Mouse (Mus musculus) midbrain, embryonic 13.5 days (tissue): ENCODE measurements around the gene S100b. TPM values are rescaled to one million over a fixed set of nuclear protein-coding genes. Genes with fewer than 3 reads are reported as not detected.

Source experiments
- ATAC-seq: fragments of 200-750 bp; cut with Nextera tagmentation; 2 replicates; pipeline ENCODE4 v1.8.0; 2017; ENCODE audit warnings: mild to moderate bottlenecking, moderate TSS enrichment, moderate library complexity
- H3K27ac ChIP-seq: fragments of 300-500 bp; sonication (generic); 2 replicates; pipeline ENCODE4 v1.5.1; 2015; ENCODE audit warnings: inconsistent platforms, mild to moderate bottlenecking, moderate library complexity
- H3K27me3 ChIP-seq: fragments of 300-500 bp; sonication (generic); 2 replicates; pipeline ENCODE4 v1.6.1; 2015; ENCODE audit warnings: mild to moderate bottlenecking, inconsistent platforms
- H3K36me3 ChIP-seq: fragments of 300-500 bp; sonication (generic); 2 replicates; pipeline ENCODE4 v1.6.1; 2015; ENCODE audit warnings: mild to moderate bottlenecking, inconsistent platforms
- H3K4me1 ChIP-seq: fragments of 300-500 bp; sonication (generic); replicated peaks from 2 replicates; pipeline ENCODE4 v1.6.1; 2015; ENCODE audit warnings: inconsistent platforms
- H3K4me2 ChIP-seq: fragments of 300-500 bp; sonication (generic); replicated peaks from 2 replicates; pipeline ENCODE4 v1.6.1; 2015; ENCODE audit warnings: moderate library complexity, mild to moderate bottlenecking, inconsistent platforms
- H3K4me3 ChIP-seq: fragments of 300-500 bp; sonication (generic); replicated peaks from 2 replicates; pipeline ENCODE4 v1.5.1; 2015; ENCODE audit warnings: mild to moderate bottlenecking, inconsistent platforms
- H3K9ac ChIP-seq: fragments of 300-500 bp; sonication (generic); replicated peaks from 2 replicates; pipeline ENCODE4 v1.6.1; 2015; ENCODE audit warnings: mild to moderate bottlenecking, inconsistent platforms
- H3K9me3 ChIP-seq: fragments of 300-500 bp; sonication (generic); 2 replicates; pipeline ENCODE4 v1.6.1; 2016; ENCODE audit warnings: mild to moderate bottlenecking, inconsistent platforms
- WGBS: fragments of 180-500 bp; shearing (Covaris S2); methylation state at CpG from one replicate; pipeline ENCODE4 v1.1.7; 2015; 5-methylcytosine and 5-hydroxymethylcytosine counted together
- polyA plus RNA-seq: library from polyadenylated mRNA; unstranded; fragments of >200 nt; fragmentation: Nextera tagmentation; extraction: Ambion mirVana; gene quantifications from 2 replicates; pipeline ENCODE4 v1.2.1, GENCODE M21; 2015

The S100b gene
- polyA plus RNA-seq, 1 experiment from 2014 or later = 0.31 TPM

DNA sequence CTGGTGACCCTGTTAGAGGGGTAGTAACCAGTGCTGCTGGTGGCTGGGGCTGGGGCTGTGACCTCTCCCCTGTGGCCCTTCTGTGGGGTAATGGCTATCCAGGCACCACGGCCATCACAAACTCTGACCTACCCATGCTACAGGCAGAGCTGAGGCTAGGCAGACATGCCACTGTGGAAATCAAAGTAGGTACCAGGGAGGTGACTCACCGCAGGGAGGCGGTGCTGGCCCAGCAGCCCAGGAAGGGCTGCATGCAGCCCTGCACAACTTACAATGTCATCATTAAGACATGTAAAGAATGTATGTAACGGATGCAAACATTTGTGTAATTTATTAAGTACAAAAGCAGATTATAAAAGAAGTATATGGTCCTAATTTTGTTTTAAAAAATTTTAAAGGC lies 8.8 kb downstream of the S100b start:
- 67% methylated on average over 4 of the region's 4 CpGs for WGBS
- no peak overlapping the region for H3K27ac ChIP-seq
- H3K36me3 ChIP-seq = peaks cover 38% of the 10 kb centered on the region

DNA sequence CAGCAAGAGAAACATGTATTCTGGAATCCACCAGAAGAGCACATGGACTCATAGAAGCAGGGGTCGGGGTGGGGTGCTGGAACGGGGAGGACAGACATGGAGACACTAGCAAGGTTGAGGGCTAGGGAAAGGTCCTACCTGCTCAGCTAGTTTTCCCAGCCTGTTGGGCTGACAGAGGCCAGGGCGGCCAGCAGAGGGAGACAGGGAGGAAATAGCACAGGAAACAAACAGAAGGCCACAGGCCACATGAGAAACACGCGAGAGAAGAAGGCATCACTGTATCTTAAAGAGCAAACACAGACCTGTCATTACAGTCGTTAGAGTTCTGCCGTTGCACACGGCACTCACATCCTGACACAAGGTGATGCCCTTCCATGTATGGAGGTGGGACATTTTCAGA lies 17.6 kb downstream of the S100b start:
- no peak overlapping the region for H3K9ac ChIP-seq
- H3K9me3 ChIP-seq = no peaks in the 10 kb centered on the region
- H3K4me3 ChIP-seq = no peak overlapping the region
- no peaks in the 10 kb centered on the region for H3K4me1 ChIP-seq
- H3K36me3 ChIP-seq = peaks cover 89% of the 10 kb centered on the region
- no peak overlapping the region for H3K4me2 ChIP-seq
- no peaks in the 10 kb centered on the region for H3K27me3 ChIP-seq
- no peak for ATAC-seq
- H3K27ac ChIP-seq = no peak overlapping the region
- 54% methylated on average over 8 of the region's 8 CpGs for WGBS

More for the DNA sequence above, 8.8 kb downstream of the S100b start:
- Histone ChIP-seq H3K4me1 (peaks cover 4% of the 10 kb centered on the region; the same call in 1 of the 2 replicates), H3K4me3 (no peak overlapping the region), H3K9me3 (no peaks in the 10 kb centered on the region), H3K9ac (no peak overlapping the region), H3K27me3 (no peaks in the 10 kb centered on the region), H3K4me2 (no peak overlapping the region)
- ATAC-seq = no peak

DNA sequence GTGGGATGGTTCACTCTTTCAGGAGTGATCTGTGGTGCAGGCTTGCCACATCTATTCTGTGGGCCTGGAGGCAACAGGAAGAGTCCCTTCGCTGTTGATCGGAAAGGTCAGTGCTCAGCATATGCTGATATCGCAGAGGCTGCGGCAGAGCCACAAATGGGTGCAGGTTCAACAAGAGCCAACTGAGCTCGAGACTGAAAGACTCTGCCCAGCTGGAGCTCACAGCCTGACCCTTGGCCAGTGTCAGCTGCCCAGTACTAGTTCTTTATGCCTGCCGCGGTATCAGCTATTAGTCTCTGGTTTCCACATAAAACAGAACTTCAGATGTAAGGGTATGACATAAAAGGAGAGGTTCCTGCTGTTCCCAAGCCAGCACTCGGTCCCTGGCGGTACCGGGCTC lies 21.6 kb downstream of the S100b start:
- Histone ChIP-seq H3K27me3 (no peaks in the 10 kb centered on the region), H3K9me3 (no peaks in the 10 kb centered on the region), H3K27ac (no peak overlapping the region), H3K4me2 (no peak overlapping the region), H3K4me3 (no peak overlapping the region), H3K4me1 (no peaks in the 10 kb centered on the region), H3K36me3 (peaks cover 88% of the 10 kb centered on the region), H3K9ac (no peak overlapping the region)
- no peak for ATAC-seq
- WGBS = 85% methylated on average over 10 of the region's 10 CpGs

DNA sequence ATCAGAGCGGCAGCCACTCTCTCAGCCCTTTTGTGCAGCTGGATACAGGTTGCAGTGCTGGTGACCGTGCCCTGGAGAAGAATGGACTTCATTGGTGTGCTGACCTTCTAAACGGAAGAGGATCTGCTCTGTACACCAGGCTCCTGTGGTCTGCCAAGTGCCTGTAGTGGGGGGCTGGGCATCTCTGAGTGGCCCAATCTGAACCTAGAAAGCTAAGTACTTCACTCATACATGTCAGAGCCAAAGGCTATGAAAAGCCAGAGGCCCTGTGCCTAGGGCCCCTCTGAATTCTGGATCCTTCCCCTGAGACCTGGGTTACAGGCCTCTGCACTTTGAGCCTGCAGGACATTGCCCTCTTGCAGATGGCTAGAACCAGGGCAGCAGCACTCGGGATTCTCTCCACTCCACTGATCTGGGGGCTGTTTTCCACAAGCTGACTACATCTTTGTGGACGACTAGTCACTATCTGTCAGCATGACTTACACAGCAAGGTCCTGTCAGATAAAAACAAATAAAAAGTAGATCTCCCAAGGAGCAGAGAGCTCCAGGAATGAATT lies 25.0 kb downstream of the S100b start:
- no peak for ATAC-seq

DNA sequence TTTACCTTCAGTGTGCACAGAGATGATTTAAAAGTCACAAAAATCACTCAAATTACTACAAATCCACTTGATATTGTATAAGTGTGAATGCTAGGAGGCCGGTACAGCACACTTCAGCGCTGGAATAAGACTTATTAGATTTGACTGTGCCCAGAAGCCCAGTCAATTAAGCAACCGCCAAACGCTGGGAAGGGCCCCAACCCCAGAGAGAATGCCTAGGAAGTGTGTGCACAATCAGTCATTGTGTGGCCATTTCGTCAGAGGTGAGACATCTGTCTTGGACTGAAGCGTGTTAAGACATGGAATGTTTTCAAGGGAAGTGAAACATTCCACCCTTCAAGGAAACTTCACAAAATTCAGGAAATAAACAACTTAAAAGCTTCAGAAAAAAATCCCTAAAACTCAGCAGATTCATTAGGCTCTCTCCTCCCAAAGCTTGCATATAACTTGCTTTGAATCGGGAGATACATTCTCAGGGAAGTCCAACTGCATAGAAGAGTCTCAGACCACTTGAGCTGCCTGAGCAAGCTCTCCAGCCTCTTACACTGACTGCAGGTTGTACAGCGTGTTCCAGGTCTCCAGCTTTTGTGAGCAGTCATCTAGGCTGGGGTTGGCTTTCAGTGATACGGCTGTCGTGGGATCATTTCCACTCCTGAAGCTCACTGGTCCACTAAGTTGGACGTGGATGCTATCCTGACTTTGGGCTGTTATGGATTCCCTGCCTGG lies 34.8 kb downstream of the S100b start:
- Histone ChIP-seq H3K4me3 (no peak overlapping the region), H3K27me3 (no peaks in the 10 kb centered on the region), H3K27ac (no peak overlapping the region), H3K9ac (no peak overlapping the region), H3K4me2 (no peak overlapping the region), H3K36me3 (peaks cover 97% of the 10 kb centered on the region), H3K9me3 (no peaks in the 10 kb centered on the region), H3K4me1 (no peaks in the 10 kb centered on the region)
- 85% methylated on average over 11 of the region's 11 CpGs for WGBS
- ATAC-seq = no peak

More for the DNA sequence above, 25.0 kb downstream of the S100b start:
- Histone ChIP-seq H3K9me3 (no peaks in the 10 kb centered on the region), H3K4me2 (no peak overlapping the region), H3K27ac (no peak overlapping the region), H3K4me3 (no peak overlapping the region), H3K36me3 (peaks cover 88% of the 10 kb centered on the region), H3K9ac (no peak overlapping the region), H3K4me1 (no peaks in the 10 kb centered on the region), H3K27me3 (no peaks in the 10 kb centered on the region)
- WGBS = 68% methylated on average over 5 of the region's 5 CpGs

DNA sequence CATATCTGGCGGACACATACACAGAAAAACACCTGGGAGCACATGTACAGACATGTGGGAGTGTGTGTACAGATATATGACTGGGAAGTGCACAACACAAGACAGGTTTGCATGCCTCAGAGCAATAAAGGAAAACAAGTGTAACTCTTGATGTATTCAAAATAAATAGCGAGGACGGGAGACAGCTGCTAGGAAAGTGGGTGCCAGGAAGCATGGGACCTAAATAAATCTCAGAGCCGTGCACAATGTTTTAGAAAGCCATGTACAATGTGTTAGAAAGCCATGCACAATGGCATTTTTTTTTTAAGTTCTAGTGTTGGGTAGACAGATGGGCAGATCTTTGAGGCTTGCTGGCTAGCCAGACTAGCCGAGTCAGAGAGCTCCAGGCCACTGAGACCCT lies 35.4 kb downstream of the S100b start:
- Histone ChIP-seq H3K27me3 (no peaks in the 10 kb centered on the region), H3K36me3 (peaks cover 97% of the 10 kb centered on the region), H3K4me1 (no peaks in the 10 kb centered on the region), H3K4me3 (no peak overlapping the region), H3K4me2 (no peak overlapping the region), H3K27ac (no peak overlapping the region), H3K9ac (no peak overlapping the region), H3K9me3 (no peaks in the 10 kb centered on the region)
- no peak for ATAC-seq
- 88% methylated on average over 5 of the region's 5 CpGs for WGBS

DNA sequence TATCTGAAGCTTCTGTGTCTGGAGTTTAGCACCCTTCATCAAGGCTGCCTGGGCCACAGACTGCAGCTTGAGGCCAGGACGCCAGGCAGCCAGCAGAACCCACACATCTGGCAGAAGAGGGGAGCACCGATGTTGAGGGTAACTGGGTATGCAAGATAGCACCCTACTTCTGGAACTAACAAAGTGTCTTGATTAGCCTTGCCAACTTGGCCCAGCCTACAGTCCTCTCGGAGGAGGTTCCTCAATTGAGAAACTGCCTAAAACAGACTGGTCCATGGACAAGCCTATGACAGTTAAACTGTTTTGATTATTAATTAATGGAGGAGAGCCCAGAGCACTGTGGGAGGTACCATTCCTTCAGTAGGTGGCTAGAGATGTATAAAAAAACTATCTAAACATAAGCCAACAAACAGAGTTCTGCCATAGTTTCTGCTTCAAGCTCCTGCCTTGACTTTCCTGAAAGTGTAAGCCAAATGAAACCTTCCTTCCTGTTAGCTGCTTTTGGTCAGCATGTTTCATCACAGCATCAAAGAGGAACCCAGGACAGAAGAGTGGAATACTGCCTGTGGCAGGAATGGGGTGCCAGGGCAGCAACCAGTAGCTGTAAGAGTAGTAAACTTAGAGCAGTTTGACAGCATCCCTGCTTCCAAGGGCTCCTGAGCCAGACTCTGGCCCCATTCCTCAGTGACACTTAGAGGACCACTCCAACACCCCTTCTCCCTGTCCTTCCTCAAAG lies 36.5 kb downstream of the S100b start:
- no peaks in the 10 kb centered on the region for H3K9me3 ChIP-seq
- no peak overlapping the region for H3K4me2 ChIP-seq
- no peaks in the 10 kb centered on the region for H3K27me3 ChIP-seq
- H3K27ac ChIP-seq = no peak overlapping the region
- H3K9ac ChIP-seq = no peak overlapping the region
- no peak overlapping the region for H3K4me3 ChIP-seq
- H3K4me1 ChIP-seq = no peaks in the 10 kb centered on the region
- ATAC-seq = no peak
- WGBS = 94% methylated on average over 3 of the region's 3 CpGs
- H3K36me3 ChIP-seq = peaks cover 97% of the 10 kb centered on the region

DNA sequence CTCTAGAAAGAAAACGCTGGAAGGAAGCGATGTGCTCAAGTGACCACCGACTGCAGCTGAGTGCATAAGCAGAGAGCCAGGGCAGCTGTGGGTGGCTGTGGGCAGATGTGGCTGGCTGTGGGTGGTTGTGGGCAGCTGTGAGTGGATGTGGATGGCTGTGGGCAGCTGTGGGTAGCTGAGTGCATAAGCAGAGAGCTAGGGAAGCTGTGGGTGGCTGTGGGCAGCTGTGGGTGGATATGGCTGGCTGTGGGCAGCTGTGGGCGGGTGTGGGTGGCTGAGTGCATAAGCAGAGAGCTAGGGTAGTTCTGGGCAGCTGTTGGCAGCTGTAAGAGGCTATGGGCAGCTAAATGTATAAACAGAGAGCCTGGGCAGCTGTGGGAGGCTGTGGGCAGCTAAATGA lies 39.6 kb downstream of the S100b start:
- Histone ChIP-seq H3K4me3 (no peak overlapping the region), H3K9me3 (no peaks in the 10 kb centered on the region), H3K9ac (no peak overlapping the region), H3K27me3 (no peaks in the 10 kb centered on the region), H3K36me3 (peaks cover 96% of the 10 kb centered on the region), H3K4me2 (no peak overlapping the region), H3K27ac (no peak overlapping the region), H3K4me1 (no peaks in the 10 kb centered on the region)
- 92% methylated on average over 4 of the region's 4 CpGs for whole genome bisulfite sequencing
- ATAC-seq = no peak

DNA sequence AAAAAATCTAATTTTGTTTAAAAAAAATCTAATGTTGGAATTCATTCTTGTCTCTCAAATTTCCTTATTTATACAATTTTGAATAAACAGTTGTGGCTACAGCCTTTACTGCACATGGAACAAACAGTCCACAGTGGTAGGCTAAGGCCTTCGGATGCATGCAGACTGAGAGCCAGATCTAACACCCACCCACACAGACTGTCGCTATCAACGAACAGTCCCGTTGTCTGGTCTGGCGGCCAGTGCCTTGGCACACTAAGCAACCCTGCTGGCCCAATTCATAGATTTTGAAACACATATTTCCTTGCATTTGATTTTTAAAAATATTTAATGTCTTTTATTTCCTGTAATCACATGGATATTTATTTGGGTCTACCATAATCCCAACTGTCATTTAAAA lies 46.5 kb downstream of the S100b start:
- no peaks in the 10 kb centered on the region for H3K9me3 ChIP-seq
- peaks cover 80% of the 10 kb centered on the region for H3K36me3 ChIP-seq
- no peaks in the 10 kb centered on the region for H3K27me3 ChIP-seq
- H3K4me3 ChIP-seq = no peak overlapping the region
- 95% methylated on average over 5 of the region's 5 CpGs for WGBS
- H3K9ac ChIP-seq = no peak overlapping the region
- no peaks in the 10 kb centered on the region for H3K4me1 ChIP-seq
- no peak overlapping the region for H3K27ac ChIP-seq
- ATAC-seq = no peak
- H3K4me2 ChIP-seq = no peak overlapping the region

DNA sequence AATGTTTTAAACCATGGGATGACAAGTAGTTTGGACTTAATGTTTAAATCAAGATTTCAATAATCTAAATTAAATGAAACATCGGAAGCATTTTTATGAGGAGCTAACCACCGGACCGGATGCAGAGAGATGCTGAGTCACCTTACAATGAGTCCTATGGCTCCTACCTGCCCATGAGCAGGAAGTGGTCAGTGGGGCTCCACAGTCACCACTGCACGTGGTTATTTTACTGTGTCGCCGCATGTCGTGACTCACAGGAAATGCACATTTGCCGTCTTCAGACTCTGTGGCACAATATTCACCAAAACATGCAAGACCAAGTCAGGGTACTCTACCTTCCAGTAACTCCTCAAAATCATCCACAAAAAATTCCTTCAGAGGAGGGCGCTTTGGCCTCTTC lies 53.1 kb downstream of the S100b start:
- no peaks in the 10 kb centered on the region for H3K9me3 ChIP-seq
- H3K4me3 ChIP-seq = no peak overlapping the region
- no peak overlapping the region for H3K4me2 ChIP-seq
- H3K9ac ChIP-seq = no peak overlapping the region
- H3K27ac ChIP-seq = no peak overlapping the region
- H3K4me1 ChIP-seq = no peaks in the 10 kb centered on the region
- peaks cover 65% of the 10 kb centered on the region for H3K36me3 ChIP-seq
- no peaks in the 10 kb centered on the region for H3K27me3 ChIP-seq
- WGBS = 92% methylated on average over 9 of the region's 9 CpGs
- ATAC-seq = no peak
